Mouse (Mus musculus): ENCODE data around the gene Bckdhb. TPM values are rescaled to one million over a fixed set of nuclear protein-coding genes. Genes with fewer than 3 reads are reported as not detected.
"Not testable (repeated sequence)": the region's sequence is repeated elsewhere in the genome, so short reads cannot be mapped to it uniquely, and the experiment has no call there.

Bckdhb gene
- polyA plus RNA-seq, 1 experiment from 2014 or later, result 40.7 TPM

- no peak for ATAC-seq (ENCODE audit: low FRiP score, low read depth)
- Histone ChIP-seq H3K9me3 (no peaks in the 10 kb centered on the region), H3K27me3 (no peaks in the 10 kb centered on the region), H3K4me2 (replicated peaks) (no peak overlapping the region), H3K27ac (replicated peaks) (no peak overlapping the region), H3K4me3 (no peak overlapping the region), H3K4me1 (peaks cover 3% of the 10 kb centered on the region), H3K36me3 (no peaks in the 10 kb centered on the region), H3K9ac (replicated peaks) (no peak overlapping the region)
- 11% methylated on average over 1 of the region's 1 CpGs for WGBS
Observed at GRCm38 (mm10) chr9:84049142-84049541, 124.2 kb downstream of the Bckdhb start.

GRCm38 (mm10) chr9:84050867-84051635, 126.1 kb downstream of the Bckdhb start:
- Histone ChIP-seq H3K27ac (replicated peaks) (no peak overlapping the region), H3K4me1 (peaks cover 3% of the 10 kb centered on the region), H3K4me2 (replicated peaks) (no peak overlapping the region), H3K4me3 (no peak overlapping the region), H3K27me3 (no peaks in the 10 kb centered on the region), H3K9me3 (no peaks in the 10 kb centered on the region), H3K36me3 (no peaks in the 10 kb centered on the region), H3K9ac (replicated peaks) (no peak overlapping the region)
- 70% methylated on average over 18 of the region's 18 CpGs for WGBS
- 0 out of 2 replicates have a peak, but pooled peaks have one; percentile 16 for ATAC-seq (ENCODE audit: low FRiP score, low read depth)

GRCm38 (mm10) chr9:84055125-84055807, 130.3 kb downstream of the Bckdhb start:
- WGBS, result 72% methylated on average over 7 of the region's 7 CpGs
- Histone ChIP-seq H3K27me3 (no peaks in the 10 kb centered on the region), H3K9ac (replicated peaks) (no peak overlapping the region), H3K9me3 (no peaks in the 10 kb centered on the region), H3K4me3 (no peak overlapping the region), H3K36me3 (no peaks in the 10 kb centered on the region), H3K27ac (replicated peaks) (no peak overlapping the region), H3K4me1 (no peaks in the 10 kb centered on the region), H3K4me2 (replicated peaks) (no peak overlapping the region)
- peak; percentile 81 for ATAC-seq (ENCODE audit: low FRiP score, low read depth)

GRCm38 (mm10) chr9:84060781-84061180, 135.8 kb downstream of the Bckdhb start:
- H3K27me3 ChIP-seq; H3K4me3 ChIP-seq; H3K9me3 ChIP-seq; H3K36me3 ChIP-seq; H3K27ac ChIP-seq (replicated peaks); H3K9ac ChIP-seq (replicated peaks); H3K4me2 ChIP-seq (replicated peaks); H3K4me1 ChIP-seq; ATAC-seq (ENCODE audit: low FRiP score, low read depth): not testable (repeated sequence)
- 92% methylated on average over 4 of the region's 4 CpGs for WGBS

- no peak overlapping the region for H3K27ac ChIP-seq (replicated peaks)
Observed at GRCm38 (mm10) chr9:84063617-84064016, 138.7 kb downstream of the Bckdhb start.

GRCm38 (mm10) chr9:84064113-84064512, 139.2 kb downstream of the Bckdhb start:
- Histone ChIP-seq H3K27ac (replicated peaks) (no peak overlapping the region), H3K9me3 (no peaks in the 10 kb centered on the region), H3K9ac (replicated peaks) (no peak overlapping the region), H3K27me3 (no peaks in the 10 kb centered on the region), H3K4me3 (no peak overlapping the region), H3K36me3 (no peaks in the 10 kb centered on the region), H3K4me1 (no peaks in the 10 kb centered on the region; the same call in 1 of the 2 replicates), H3K4me2 (replicated peaks) (no peak overlapping the region)
- no peak for ATAC-seq (ENCODE audit: low FRiP score, low read depth)
- 97% methylated on average over 4 of the region's 4 CpGs for WGBS

More at GRCm38 (mm10) chr9:84063617-84064016, 138.7 kb downstream of the Bckdhb start:
- Histone ChIP-seq H3K9ac (replicated peaks) (no peak overlapping the region), H3K4me2 (replicated peaks) (no peak overlapping the region), H3K9me3 (no peaks in the 10 kb centered on the region), H3K27me3 (no peaks in the 10 kb centered on the region), H3K4me3 (no peak overlapping the region), H3K4me1 (no peaks in the 10 kb centered on the region; the same call in 1 of the 2 replicates), H3K36me3 (no peaks in the 10 kb centered on the region)
- WGBS, result 96% methylated on average over 3 of the region's 3 CpGs
- ATAC-seq (ENCODE audit: low FRiP score, low read depth), result no peak

- Histone ChIP-seq H3K4me3 (no peak overlapping the region), H3K9ac (replicated peaks) (no peak overlapping the region), H3K27me3 (no peaks in the 10 kb centered on the region), H3K36me3 (no peaks in the 10 kb centered on the region), H3K9me3 (no peaks in the 10 kb centered on the region), H3K27ac (replicated peaks) (peak overlapping the region; percentile 42; the same call in 1 of the 2 replicates), H3K4me2 (replicated peaks) (no peak overlapping the region), H3K4me1 (peaks cover 12% of the 10 kb centered on the region)
- WGBS, result 78% methylated on average over 6 of the region's 6 CpGs
- peak; percentile 54; the same call in 1 of the 2 replicates for ATAC-seq (ENCODE audit: low FRiP score, low read depth)
Observed at GRCm38 (mm10) chr9:84070247-84070646, 145.3 kb downstream of the Bckdhb start.

- Histone ChIP-seq H3K4me3 (no peak overlapping the region), H3K27ac (replicated peaks) (peak overlapping the region; percentile 42; the same call in 1 of the 2 replicates), H3K9me3 (no peaks in the 10 kb centered on the region), H3K36me3 (no peaks in the 10 kb centered on the region), H3K4me1 (peaks cover 12% of the 10 kb centered on the region), H3K27me3 (no peaks in the 10 kb centered on the region), H3K9ac (replicated peaks) (no peak overlapping the region), H3K4me2 (replicated peaks) (no peak overlapping the region)
- 82% methylated on average over 5 of the region's 5 CpGs for WGBS
- ATAC-seq (ENCODE audit: low FRiP score, low read depth), result peak; percentile 60; the same call in 1 of the 2 replicates
Observed at GRCm38 (mm10) chr9:84070740-84071139, 145.8 kb downstream of the Bckdhb start.

- Histone ChIP-seq H3K4me2 (replicated peaks) (no peak overlapping the region), H3K4me1 (peaks cover 12% of the 10 kb centered on the region), H3K4me3 (no peak overlapping the region), H3K9me3 (no peaks in the 10 kb centered on the region), H3K9ac (replicated peaks) (no peak overlapping the region), H3K36me3 (no peaks in the 10 kb centered on the region), H3K27ac (replicated peaks) (no peak overlapping the region), H3K27me3 (no peaks in the 10 kb centered on the region)
- WGBS, result 68% methylated on average over 6 of the region's 6 CpGs
- no peak for ATAC-seq (ENCODE audit: low FRiP score, low read depth)
Observed at GRCm38 (mm10) chr9:84072534-84072933, 147.6 kb downstream of the Bckdhb start.

- Histone ChIP-seq H3K4me1 (peaks cover 12% of the 10 kb centered on the region), H3K4me3 (no peak overlapping the region), H3K4me2 (replicated peaks) (no peak overlapping the region), H3K27me3 (no peaks in the 10 kb centered on the region), H3K27ac (replicated peaks) (no peak overlapping the region), H3K9me3 (no peaks in the 10 kb centered on the region), H3K36me3 (no peaks in the 10 kb centered on the region), H3K9ac (replicated peaks) (no peak overlapping the region)
- no peak for ATAC-seq (ENCODE audit: low FRiP score, low read depth)
- WGBS, result 84% methylated on average over 9 of the region's 9 CpGs
Observed at GRCm38 (mm10) chr9:84073237-84073636, 148.3 kb downstream of the Bckdhb start.

- no peak for ATAC-seq (ENCODE audit: low FRiP score, low read depth)
- H3K4me1 ChIP-seq, result no peaks in the 10 kb centered on the region
- no peaks in the 10 kb centered on the region for H3K36me3 ChIP-seq
- no peak overlapping the region for H3K27ac ChIP-seq (replicated peaks)
- H3K4me3 ChIP-seq, result no peak overlapping the region
- H3K4me2 ChIP-seq (replicated peaks), result no peak overlapping the region
- H3K9ac ChIP-seq (replicated peaks), result no peak overlapping the region
- no peaks in the 10 kb centered on the region for H3K9me3 ChIP-seq
- WGBS, result 88% methylated on average over 4 of the region's 4 CpGs
- no peaks in the 10 kb centered on the region for H3K27me3 ChIP-seq
Observed at GRCm38 (mm10) chr9:84083551-84083950, 158.6 kb downstream of the Bckdhb start.

GRCm38 (mm10) chr9:84084686-84085085, 159.7 kb downstream of the Bckdhb start:
- H3K4me1 ChIP-seq, result no peaks in the 10 kb centered on the region
- no peak overlapping the region for H3K4me2 ChIP-seq (replicated peaks)
- H3K36me3 ChIP-seq, result no peaks in the 10 kb centered on the region
- H3K27ac ChIP-seq (replicated peaks), result no peak overlapping the region
- 92% methylated on average over 5 of the region's 5 CpGs for whole genome bisulfite sequencing
- H3K27me3 ChIP-seq, result no peaks in the 10 kb centered on the region
- no peak for ATAC-seq (ENCODE audit: low FRiP score, low read depth)
- no peaks in the 10 kb centered on the region for H3K9me3 ChIP-seq
- H3K4me3 ChIP-seq, result no peak overlapping the region
- H3K9ac ChIP-seq (replicated peaks), result no peak overlapping the region

Measured in midbrain, embryonic 12.5 days (tissue).